Mouse (Mus musculus): ENCODE results near the gene Gm45785. TPM values are rescaled to one million over a fixed set of nuclear protein-coding genes. Genes with fewer than 3 reads are reported as not detected.
"Not testable (repeated sequence)": the region's sequence is repeated elsewhere in the genome, so short reads cannot be mapped to it uniquely, and the experiment has no call there.

Gene Gm45785
- total RNA-seq (2021) (not detected), polyA plus RNA-seq (2012; rRNA removed) (0.44 and 0.46 TPM in 2 replicates)
- long read RNA-seq, partial matches to known transcripts: 0 of 1 reads
- long read RNA-seq, other reads (novel, unspliced or antisense): 1 of 1 reads

GRCm38 (mm10) chr7:140855860-140856784 is at the start of gene Gm45785:
TSS of gene Gm45785 (minus strand) at chr7:140856331.
- peak; percentile 93 for DNase-seq

DNA sequence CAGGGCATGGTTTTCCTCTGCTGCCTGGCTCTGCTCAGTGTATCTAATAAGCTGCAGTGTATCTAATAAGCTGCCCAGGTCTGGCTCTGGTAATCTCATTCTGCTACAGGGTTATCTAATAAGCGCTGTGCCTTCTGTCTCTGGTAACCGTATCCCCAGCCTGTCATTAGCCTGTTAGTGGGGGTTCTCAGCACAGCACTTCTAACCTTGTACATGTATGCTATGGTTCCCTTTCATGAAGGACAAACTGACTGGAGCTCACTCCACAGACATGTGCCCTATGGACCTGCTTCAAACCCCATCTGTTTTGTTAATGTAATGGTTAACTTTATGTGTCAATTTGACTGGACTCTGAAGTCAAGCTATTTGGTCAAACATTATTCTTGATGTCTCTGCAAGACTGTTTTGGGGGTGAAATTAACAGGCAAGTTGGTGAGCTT is 49.5 kb upstream of the Gm45785 start:
- DNase-seq: no peak

GRCm38 (mm10) chr7:140903212-140903611 is 47.1 kb upstream of the Gm45785 start:
- DNase-seq: peak; percentile 78

DNA sequence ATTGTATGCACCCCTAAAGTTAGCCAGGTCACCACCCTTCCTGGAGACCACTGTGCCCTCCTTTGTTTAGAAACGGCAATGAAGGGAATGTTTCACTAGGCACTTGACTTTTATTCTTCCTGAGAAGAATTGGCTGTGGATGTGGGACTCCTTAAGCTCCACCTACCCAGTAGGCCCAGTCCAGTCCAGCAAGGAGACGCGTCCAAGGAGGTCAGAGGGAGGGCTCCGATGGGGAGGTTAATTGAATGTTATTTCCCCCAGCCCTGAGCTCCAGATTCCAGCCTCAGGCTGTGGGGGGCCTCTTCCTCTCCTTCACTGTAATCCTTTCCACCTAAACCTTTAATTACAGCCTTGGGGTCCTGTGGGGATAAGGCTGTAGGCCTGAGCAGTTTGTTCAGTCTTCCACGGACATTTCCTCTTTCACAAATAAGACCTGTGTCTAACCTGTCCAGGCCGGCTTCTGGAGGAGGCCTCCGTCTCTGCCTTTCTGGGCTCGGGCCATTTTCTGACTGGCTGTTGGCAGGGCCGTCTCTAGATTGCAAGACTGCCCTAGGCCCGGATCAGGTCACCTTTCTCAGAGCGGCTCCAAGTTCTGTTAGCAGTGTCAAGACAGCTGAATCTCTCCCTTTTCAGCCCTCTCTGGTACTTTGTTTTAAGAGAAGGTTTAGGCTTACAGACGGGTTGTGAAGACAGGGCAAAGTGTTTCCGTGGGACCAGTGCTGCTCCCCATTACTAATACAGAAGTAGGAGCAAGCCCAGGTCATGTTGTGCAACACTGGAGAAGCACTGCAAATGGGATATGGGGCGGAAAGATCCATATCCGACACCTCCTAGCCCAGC is 46.1 kb upstream of the Gm45785 start:
- DNase-seq: peak; percentile 51

GRCm38 (mm10) chr7:140900220-140900619 is 44.1 kb upstream of the Gm45785 start, which contains the start of gene Cox8b:
TSS of gene Cox8b (minus strand) at chr7:140900446.
- DNase-seq: no peak

DNA sequence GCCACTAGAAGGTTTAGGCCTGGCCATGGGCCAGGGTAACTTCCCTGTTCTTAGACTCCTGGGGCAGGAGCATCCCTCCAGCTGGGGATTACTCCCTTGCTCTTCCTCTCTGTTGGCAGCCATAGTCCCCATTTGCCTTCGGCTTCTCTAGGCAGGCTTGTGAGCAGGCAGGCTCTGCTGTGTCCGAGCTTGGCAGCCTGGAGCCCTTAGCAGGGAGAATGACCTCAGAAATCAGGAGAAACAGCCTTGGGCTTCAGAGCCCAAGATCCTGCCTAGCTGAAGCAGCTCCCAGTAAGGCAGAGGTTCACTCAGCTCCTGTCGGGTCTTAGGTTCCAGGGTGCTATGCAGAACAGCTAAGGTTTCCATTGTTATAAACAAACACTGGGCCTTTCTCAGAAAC is 43.0 kb upstream of the Gm45785 start:
- peak; percentile 47 for DNase-seq

GRCm38 (mm10) chr7:140897863-140898262 is 41.7 kb upstream of the Gm45785 start:
- no peak for DNase-seq

- DNase-seq: no peak
Observed at GRCm38 (mm10) chr7:140894611-140895010, 38.5 kb upstream of the Gm45785 start.

DNA sequence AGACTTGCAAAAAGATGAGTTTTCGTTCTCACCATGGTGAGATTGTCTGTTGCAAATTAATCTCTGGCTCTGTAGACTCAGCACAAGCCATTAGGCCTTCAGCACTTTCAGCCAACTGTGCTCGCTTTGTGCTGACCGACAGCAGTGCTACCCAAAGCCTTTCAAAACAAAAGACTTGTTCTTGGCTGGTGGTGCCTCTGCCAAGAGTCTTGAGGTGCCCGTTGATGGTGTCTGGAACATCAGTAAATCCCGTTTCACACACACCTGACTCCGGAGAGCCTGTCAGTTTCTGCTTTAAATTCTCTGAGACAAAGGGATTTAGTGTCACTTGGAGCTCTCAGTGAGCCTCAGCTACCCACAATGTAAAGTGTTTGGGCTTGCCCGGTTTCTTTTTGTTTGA is 37.9 kb upstream of the Gm45785 start:
- DNase-seq: no peak

GRCm38 (mm10) chr7:140890636-140891035 is 34.5 kb upstream of the Gm45785 start:
- not testable (repeated sequence) for DNase-seq

DNA sequence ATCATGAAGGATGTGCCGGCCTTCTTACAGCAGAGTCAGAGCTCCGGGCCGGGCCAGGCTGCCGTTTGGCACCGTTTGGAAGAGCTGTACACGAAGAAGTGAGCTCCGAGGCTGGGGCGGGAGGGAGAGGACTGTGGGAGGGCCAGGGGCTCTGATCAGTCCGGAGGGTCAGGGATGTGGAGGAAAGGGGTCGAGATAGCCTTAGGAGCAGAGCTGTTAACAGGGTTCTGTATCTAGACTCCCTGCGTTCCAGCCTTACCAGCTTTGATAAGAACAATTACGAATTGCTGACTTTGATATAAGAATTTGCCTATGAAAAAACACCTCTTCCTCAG is 26.3 kb upstream of the Gm45785 start:
- DNase-seq: no peak

GRCm38 (mm10) chr7:140881696-140882468 is 25.8 kb upstream of the Gm45785 start, which contains the start of the genes Psmd13 and Sirt3:
TSS of gene Psmd13 (plus strand) at chr7:140881968.
TSS of gene Sirt3 (minus strand) at chr7:140882309.
- DNase-seq: peak; percentile 95

DNA sequence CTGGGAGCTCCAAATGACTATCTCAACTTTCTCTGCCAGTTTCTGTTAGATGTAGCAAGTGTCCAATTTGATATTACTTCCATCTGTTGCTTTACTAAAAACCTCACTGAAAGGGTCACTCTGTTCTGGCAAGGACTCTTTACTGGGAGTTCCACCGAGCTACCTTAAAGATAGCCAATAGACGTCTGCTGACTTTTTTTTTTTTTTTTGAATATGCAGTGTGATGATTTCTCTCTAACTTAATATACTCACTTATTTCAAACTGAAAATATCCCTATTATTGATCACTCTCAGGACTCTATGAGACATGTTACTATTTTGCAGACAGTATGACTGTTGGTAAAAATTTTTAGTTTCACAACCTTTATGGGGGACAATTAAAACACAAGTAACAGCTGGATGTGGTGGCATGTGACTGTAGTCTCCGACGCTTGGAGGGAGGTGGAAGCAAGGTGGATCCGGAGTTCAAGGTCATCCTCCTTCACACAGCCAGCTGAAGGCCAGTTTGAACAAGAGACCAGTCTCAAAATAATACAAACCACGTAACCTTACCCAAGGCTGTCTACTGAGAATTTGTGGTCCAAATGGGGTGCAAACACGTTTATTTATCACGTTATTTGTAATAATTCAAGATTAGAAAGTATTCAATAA is 24.9 kb upstream of the Gm45785 start:
- DNase-seq: no peak

GRCm38 (mm10) chr7:140880419-140880818 is 24.3 kb upstream of the Gm45785 start:
- DNase-seq: no peak

DNA sequence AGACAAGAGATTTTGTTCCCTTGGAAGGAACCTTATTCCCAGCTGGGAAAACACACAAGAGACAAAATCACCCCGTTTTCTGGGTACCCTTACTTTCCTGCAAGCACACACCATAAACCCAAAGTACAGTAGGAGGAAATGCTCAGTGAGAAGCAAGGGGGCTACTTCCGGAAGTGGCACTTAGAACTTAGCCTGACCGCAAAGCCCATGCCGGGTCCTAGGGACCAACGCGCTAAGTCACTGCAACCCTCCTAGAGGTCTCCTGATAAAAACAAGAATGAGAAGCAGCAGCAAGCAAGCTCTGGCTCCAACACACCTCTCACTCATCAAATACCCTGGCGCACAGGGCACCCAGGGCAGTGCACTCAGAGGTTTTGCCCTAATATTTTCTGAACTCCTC is 23.2 kb upstream of the Gm45785 start:
- no peak for DNase-seq

DNA sequence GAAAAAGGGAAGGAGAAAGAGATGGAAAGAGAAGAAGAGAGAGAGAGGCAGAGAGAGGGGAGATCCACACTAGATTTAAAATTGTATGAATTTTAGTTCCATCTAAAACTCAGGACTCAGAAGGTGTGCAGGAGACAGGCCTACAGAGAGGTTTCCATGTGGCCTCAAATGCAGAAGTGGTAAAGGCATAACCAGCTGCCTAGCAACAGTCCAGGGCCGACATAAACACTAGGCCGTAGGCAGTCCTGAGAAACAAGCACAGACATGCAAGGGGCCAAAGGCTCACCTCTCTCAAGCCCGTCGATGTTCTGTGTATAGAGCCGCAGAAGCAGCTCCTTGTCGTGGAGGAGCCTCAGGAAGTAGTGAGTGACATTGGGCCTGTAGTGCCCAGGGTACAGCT is 21.2 kb upstream of the Gm45785 start:
- no peak for DNase-seq

DNA sequence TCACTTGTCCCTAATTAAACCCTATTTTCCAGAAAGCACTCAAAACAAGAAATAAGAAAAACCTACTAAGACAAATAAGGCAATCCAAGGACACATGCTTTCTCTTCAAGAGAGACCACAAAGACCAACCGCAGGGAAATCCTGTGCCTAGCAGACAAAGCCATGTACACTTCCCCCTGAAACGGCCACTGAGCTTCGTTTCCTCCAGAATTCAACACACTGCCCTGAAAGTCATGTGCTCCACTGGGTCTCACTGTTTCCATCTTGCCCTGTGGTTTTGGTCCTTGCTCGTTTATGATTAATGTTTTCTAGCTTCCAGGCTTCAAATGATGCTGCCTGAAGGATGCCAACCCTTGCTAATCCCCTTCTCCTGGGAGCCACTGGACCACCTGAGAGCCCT is 18.1 kb upstream of the Gm45785 start:
- DNase-seq: no peak

- no peak for DNase-seq
Observed at GRCm38 (mm10) chr7:140864761-140865160, 8.6 kb upstream of the Gm45785 start.

DNA sequence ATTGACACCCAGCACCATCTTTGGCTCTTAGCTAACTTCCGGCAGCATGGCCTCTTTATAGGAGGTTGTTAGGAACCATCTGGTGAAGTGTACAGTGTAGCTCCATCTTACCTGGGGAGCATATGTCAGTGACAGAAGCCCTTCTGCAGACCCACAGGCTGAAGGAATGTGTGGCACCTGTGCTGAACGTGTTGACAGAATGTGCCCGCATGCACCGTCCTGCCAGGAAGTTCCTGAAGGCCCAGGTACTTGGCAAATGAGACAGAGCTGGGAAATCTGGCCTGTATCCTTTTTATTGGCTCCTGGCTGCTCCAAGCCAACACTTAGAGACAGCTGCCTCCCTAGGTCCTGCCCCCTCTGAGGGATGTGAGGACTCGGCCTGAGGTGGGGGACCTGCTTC is 4.6 kb upstream of the Gm45785 start:
- no peak for DNase-seq

DNA sequence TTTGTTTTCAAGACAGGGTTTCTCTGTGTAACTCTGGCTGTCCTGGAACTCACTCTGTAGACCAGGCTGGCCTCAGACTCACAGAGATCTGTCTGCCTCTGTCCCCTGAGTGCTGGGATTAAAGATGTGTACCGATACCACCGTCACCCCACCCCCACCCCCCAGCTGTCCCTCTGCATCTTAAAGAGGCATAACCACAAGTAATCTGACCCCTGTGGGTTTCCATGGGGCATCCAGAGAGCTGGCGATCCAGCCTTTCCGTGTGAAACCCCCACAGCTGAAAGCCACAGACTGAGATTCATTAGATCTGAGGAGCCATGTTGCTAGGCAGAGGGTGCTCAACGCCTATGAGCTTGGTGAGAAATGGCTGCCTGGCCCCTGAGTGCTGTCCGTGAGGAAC is 3.9 kb upstream of the Gm45785 start:
- no peak for DNase-seq

DNA sequence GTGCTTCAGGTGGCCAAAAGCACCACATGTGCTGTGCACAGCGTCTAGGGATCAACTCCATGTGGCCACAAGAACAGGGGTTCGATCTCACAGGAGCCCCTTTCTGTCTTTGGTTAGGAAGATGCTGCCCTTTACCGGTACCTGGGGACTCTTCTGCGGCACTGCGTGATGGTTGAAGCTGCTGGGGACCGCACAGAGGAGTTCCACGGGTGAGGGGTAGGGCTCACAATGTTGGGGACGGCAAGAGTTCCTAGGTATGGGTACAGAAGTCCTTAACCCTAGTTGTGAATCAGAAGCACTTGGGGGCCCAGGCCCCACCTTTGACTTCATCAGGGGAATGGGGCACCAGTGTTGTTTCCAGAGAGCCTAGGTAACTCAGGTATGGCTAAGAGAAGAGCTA is 2.6 kb upstream of the Gm45785 start:
- DNase-seq: no peak
